Mouse (Mus musculus) kidney, adult 10 weeks (tissue): ENCODE results near the gene Arhgef10l. TPM values are rescaled to one million over a fixed set of nuclear protein-coding genes. Genes with fewer than 3 reads are reported as not detected.

Experiments
- polyA plus RNA-seq: library from polyadenylated mRNA; stranded (reverse); fragments of 350-450 nt; fragmentation: Illumina TruSeq; extraction: RNeasy Lipid Tissue Mini Kit (QIAGEN cat#74804); gene quantifications from one replicate; pipeline ENCODE4 v1.2.3, GENCODE M21; 2014; ENCODE audit warnings: low read depth, low replicate concordance

The Arhgef10l gene
- 7.3 TPM for polyA plus RNA-seq

GRCm38 (mm10) chr4:140665760-140666159 lies at the start of gene Arhgef10l:
Gene Arhgef10l, minus strand, starts transcription at chr4:140666012.

GRCm38 (mm10) chr4:140700269-140701018 lies 34.6 kb upstream of the Arhgef10l start, which contains the start of gene Rcc2:
Gene Rcc2, plus strand, starts transcription at chr4:140700541.

Other genes with a start within 250 kb of the Arhgef10l start
- 2.3 TPM for gene Rcc2, start 34.5 kb upstream of the Arhgef10l start, polyA plus RNA-seq
- gene Padi6, start 76.6 kb upstream of the Arhgef10l start, polyA plus RNA-seq, result not detected
- not detected for gene Padi4, start 108.2 kb upstream of the Arhgef10l start, polyA plus RNA-seq
- gene Padi3, start 144.6 kb upstream of the Arhgef10l start, polyA plus RNA-seq, result not detected
- gene Padi1, start 179.8 kb upstream of the Arhgef10l start, polyA plus RNA-seq, result not detected
- 1.1 TPM for gene Padi2, start 240.3 kb upstream of the Arhgef10l start, polyA plus RNA-seq